ENCODE assay signal across 20 mouse cellular contexts in the genomic region with DNA sequence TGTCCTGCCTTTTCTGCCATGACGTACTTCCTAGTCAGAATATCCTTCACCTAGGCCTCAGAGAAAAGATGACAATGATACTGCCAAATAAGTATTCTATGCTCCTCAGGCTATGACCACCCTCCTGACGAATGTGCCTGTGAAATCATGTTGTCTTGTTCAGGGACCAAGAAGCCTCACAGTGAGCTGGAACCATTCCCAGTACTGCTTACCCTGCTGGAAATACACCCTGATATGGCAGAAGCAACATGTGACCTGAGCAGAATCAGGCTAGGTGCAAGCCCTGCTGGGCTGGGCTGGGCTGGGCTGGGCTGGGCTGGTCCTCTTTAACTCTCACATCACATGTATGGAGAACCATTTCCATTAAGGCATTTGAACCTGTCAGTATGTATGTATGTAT.
DNase-seq lines count a peak whose midpoint lies in the region; ATAC-seq and TF ChIP-seq lines count a peak whose summit lies in the region.
"Had no signal": no experiment of that assay in that cellular context is flagged by ENCODE, and none has a peak within 500 bp of the region (broad histone marks: within the 10 kb centered on the region; RNA-seq: fewer than 3 reads in every experiment).

No protein-coding gene starts in this region.

- H3K4me2 ChIP-seq in forebrain, embryonic 14.5 days (ENCODE audit: low read length), result no peak overlapping the region
- no peak overlapping the region for H3K4me2 ChIP-seq in forebrain, postnatal 0 days (ENCODE audit: low read depth)
- no peak overlapping the region for H3K4me2 ChIP-seq in intestine, embryonic 15.5 days (replicated peaks)
- H3K4me2 ChIP-seq in intestine, postnatal 0 days (replicated peaks; ENCODE audit: low read depth), result no peak overlapping the region
- no peak overlapping the region for H3K4me2 ChIP-seq in heart, embryonic 16.5 days (ENCODE audit: low read depth, low read length)
- H3K4me2 ChIP-seq: hindbrain, embryonic 15.5 days; kidney, embryonic 15.5 days; limb, embryonic 13.5 days; liver, embryonic 12.5 days; midbrain, embryonic 13.5 days had no signal

- H3K4me3 ChIP-seq in forebrain, embryonic 14.5 days (ENCODE audit: low read depth, low read length), result no peak overlapping the region
- no peak overlapping the region for H3K4me3 ChIP-seq in forebrain, postnatal 0 days (ENCODE audit: low read depth, low read length)
- H3K4me3 ChIP-seq in intestine, embryonic 15.5 days (replicated peaks), result no peak overlapping the region
- no peak overlapping the region for H3K4me3 ChIP-seq in intestine, postnatal 0 days (ENCODE audit: low read depth, low read length)
- H3K4me3 ChIP-seq in heart, embryonic 16.5 days (ENCODE audit: low read length), result no peak overlapping the region
- H3K4me3 ChIP-seq in gastrocnemius, adult 2 months, result no peak overlapping the region
- H3K4me3 ChIP-seq: hindbrain, embryonic 15.5 days; kidney, embryonic 15.5 days; limb, embryonic 13.5 days; liver, embryonic 12.5 days; midbrain, embryonic 13.5 days had no signal

- no peaks in the 10 kb centered on the region for H3K9me3 ChIP-seq in forebrain, embryonic 14.5 days (replicated peaks; ENCODE audit: control insufficient read depth, low read length)
- no peaks in the 10 kb centered on the region for H3K9me3 ChIP-seq in forebrain, postnatal 0 days (ENCODE audit: low read length)
- no peaks in the 10 kb centered on the region for H3K9me3 ChIP-seq in intestine, embryonic 15.5 days
- no peaks in the 10 kb centered on the region for H3K9me3 ChIP-seq in intestine, postnatal 0 days (ENCODE audit: control insufficient read depth)
- no peaks in the 10 kb centered on the region for H3K9me3 ChIP-seq in heart, embryonic 16.5 days (replicated peaks; ENCODE audit: control insufficient read depth, low read length)
- H3K9me3 ChIP-seq: hindbrain, embryonic 15.5 days; kidney, embryonic 15.5 days; limb, embryonic 13.5 days; liver, embryonic 12.5 days; midbrain, embryonic 13.5 days had no signal

- no peak for TF ChIP-seq CTCF in forebrain, postnatal 0 days (IDR thresholded peaks at IDR 0.05; ENCODE audit: low read depth)
- no peak for TF ChIP-seq CTCF in intestine, postnatal 0 days (IDR thresholded peaks at IDR 0.05; ENCODE audit: low read depth)
- no peak for TF ChIP-seq CTCF in gastrocnemius, adult 2 months (IDR thresholded peaks at IDR 0.05)

- H3K27me3 ChIP-seq in forebrain, embryonic 14.5 days (replicated peaks; ENCODE audit: control insufficient read depth, insufficient read depth, low read length), result no peaks in the 10 kb centered on the region
- H3K27me3 ChIP-seq in forebrain, postnatal 0 days (ENCODE audit: insufficient read depth, low read length), result no peaks in the 10 kb centered on the region
- no peaks in the 10 kb centered on the region for H3K27me3 ChIP-seq in intestine, embryonic 15.5 days (replicated peaks)
- H3K27me3 ChIP-seq in intestine, postnatal 0 days (replicated peaks; ENCODE audit: control insufficient read depth, insufficient read depth, low read length), result no peaks in the 10 kb centered on the region
- H3K27me3 ChIP-seq in heart, embryonic 16.5 days (ENCODE audit: control insufficient read depth, insufficient read depth, low read length), result no peaks in the 10 kb centered on the region
- H3K27me3 ChIP-seq: hindbrain, embryonic 15.5 days; kidney, embryonic 15.5 days; limb, embryonic 13.5 days; liver, embryonic 12.5 days; midbrain, embryonic 13.5 days had no signal

- H3K9ac ChIP-seq in forebrain, embryonic 14.5 days (ENCODE audit: low read length), result no peak overlapping the region
- H3K9ac ChIP-seq in forebrain, postnatal 0 days, result no peak overlapping the region
- H3K9ac ChIP-seq in intestine, embryonic 15.5 days, result no peak overlapping the region
- no peak overlapping the region for H3K9ac ChIP-seq in intestine, postnatal 0 days (ENCODE audit: low read depth, low read length)
- no peak overlapping the region for H3K9ac ChIP-seq in heart, embryonic 16.5 days (ENCODE audit: low read length)
- H3K9ac ChIP-seq: hindbrain, embryonic 15.5 days; kidney, embryonic 15.5 days; limb, embryonic 13.5 days; liver, embryonic 12.5 days; midbrain, embryonic 13.5 days had no signal

- H3K4me1 ChIP-seq in forebrain, embryonic 14.5 days (ENCODE audit: control insufficient read depth, insufficient read depth, low read length), result peaks cover 21% of the 10 kb centered on the region
- H3K4me1 ChIP-seq in forebrain, postnatal 0 days (ENCODE audit: insufficient read depth), result no peaks in the 10 kb centered on the region
- no peaks in the 10 kb centered on the region for H3K4me1 ChIP-seq in intestine, embryonic 15.5 days (replicated peaks)
- H3K4me1 ChIP-seq in intestine, postnatal 0 days (replicated peaks; ENCODE audit: control insufficient read depth, insufficient read depth, low read length), result no peaks in the 10 kb centered on the region
- H3K4me1 ChIP-seq in heart, embryonic 16.5 days (ENCODE audit: control insufficient read depth, insufficient read depth, low read length), result peaks cover 11% of the 10 kb centered on the region; the same call in 1 of the 2 replicates
- H3K4me1 ChIP-seq: kidney, embryonic 15.5 days; liver, embryonic 12.5 days had no signal

- H3K27ac ChIP-seq in forebrain, embryonic 14.5 days (ENCODE audit: low read depth, low read length), result peak overlapping the region; percentile 22; the same call in 1 of the 2 replicates
- no peak overlapping the region for H3K27ac ChIP-seq in forebrain, postnatal 0 days (ENCODE audit: low read depth, low read length)
- H3K27ac ChIP-seq in intestine, embryonic 15.5 days, result no peak overlapping the region
- H3K27ac ChIP-seq in intestine, postnatal 0 days (ENCODE audit: low read depth, low read length), result no peak overlapping the region
- H3K27ac ChIP-seq in heart, embryonic 16.5 days (ENCODE audit: low read length), result peak overlapping the region; percentile 87
- H3K27ac ChIP-seq in gastrocnemius, adult 2 months, result no peak overlapping the region
- H3K27ac ChIP-seq: hindbrain, embryonic 15.5 days; kidney, embryonic 15.5 days; limb, embryonic 13.5 days; liver, embryonic 12.5 days; midbrain, embryonic 13.5 days had no signal

- no peak for DNase-seq in forebrain, embryonic 14.5 days (ENCODE audit: low spot score)
- DNase-seq in forebrain, postnatal 0 days, result no peak
- peak; percentile 53 for DNase-seq in heart, postnatal 4 days
- DNase-seq in gastrocnemius, adult 2 months, result no peak
- DNase-seq: adrenal gland, postnatal 10 days; cerebellum, adult 8-10 months; kidney, postnatal 36 days; layer of hippocampus, postnatal 36 days; lung, adult 18-20 months; lung, postnatal 14 days; thymus, adult 2 months had no signal

- 58% methylated on average over 2 of the region's 2 CpGs for WGBS in forebrain, embryonic 14.5 days
- 52% methylated on average over 2 of the region's 2 CpGs for WGBS in forebrain, postnatal 0 days
- WGBS in intestine, embryonic 15.5 days, result 78% methylated on average over 2 of the region's 2 CpGs
- 74% methylated on average over 2 of the region's 2 CpGs for WGBS in intestine, postnatal 0 days
- WGBS in heart, embryonic 16.5 days, result 50% methylated on average over 2 of the region's 2 CpGs

- H3K36me3 ChIP-seq in forebrain, embryonic 14.5 days (ENCODE audit: control insufficient read depth, insufficient read depth, low read length), result no peaks in the 10 kb centered on the region
- no peaks in the 10 kb centered on the region for H3K36me3 ChIP-seq in forebrain, postnatal 0 days (ENCODE audit: insufficient read depth)
- no peaks in the 10 kb centered on the region for H3K36me3 ChIP-seq in intestine, embryonic 15.5 days
- H3K36me3 ChIP-seq in intestine, postnatal 0 days (ENCODE audit: control insufficient read depth, insufficient read depth), result no peaks in the 10 kb centered on the region
- no peaks in the 10 kb centered on the region for H3K36me3 ChIP-seq in heart, embryonic 16.5 days (ENCODE audit: control insufficient read depth, insufficient read depth)
- H3K36me3 ChIP-seq: hindbrain, embryonic 15.5 days; kidney, embryonic 15.5 days; limb, embryonic 13.5 days; liver, embryonic 12.5 days; midbrain, embryonic 13.5 days had no signal

- intact Hi-C loops in gastrocnemius, adult 2 months (cut with DNase I), result no loop called here

- ATAC-seq in forebrain, embryonic 14.5 days, result no peak
- ATAC-seq in forebrain, postnatal 0 days, result no peak
- ATAC-seq in intestine, embryonic 15.5 days, result 0 out of 2 replicates have a peak, but pooled peaks have one; percentile 47
- no peak for ATAC-seq in intestine, postnatal 0 days
- peak; percentile 97 for ATAC-seq in heart, embryonic 16.5 days (replicated peaks; ENCODE audit: extremely low read depth, insufficient read depth, low FRiP score)
- ATAC-seq: intestine, embryonic 16.5 days; liver, embryonic 12.5 days; midbrain, embryonic 13.5 days had no signal

Comparison
In these comparisons a context has a peak if more than half of its experiments do, and no peak if none do; other contexts are left out.
1. ATAC-seq: peak in intestine, embryonic 15.5 days (single experiment) and heart, embryonic 16.5 days (single experiment); none in forebrain, embryonic 14.5 days (single experiment), forebrain, postnatal 0 days (single experiment) and intestine, postnatal 0 days (single experiment).
2. H3K27ac ChIP-seq: peak in forebrain, embryonic 14.5 days (single experiment) and heart, embryonic 16.5 days (single experiment); none in forebrain, postnatal 0 days (single experiment), intestine, embryonic 15.5 days (single experiment), intestine, postnatal 0 days (single experiment) and gastrocnemius, adult 2 months (single experiment).